Mouse (Mus musculus) C2C12 (cell line): ENCODE data around the gene Adgrd1. TPM values are rescaled to one million over a fixed set of nuclear protein-coding genes. Genes with fewer than 3 reads are reported as not detected.

Experiments
- H3K27me3 ChIP-seq: one replicate; pipeline ENCODE4 v1.6.1; 2011; ENCODE audit not compliant: control insufficient read depth, insufficient read depth, insufficient read length
- H3K36me3 ChIP-seq: one replicate; pipeline ENCODE4 v1.6.1; 2011; ENCODE audit not compliant: control insufficient read depth, insufficient read depth
- H3K4me3 ChIP-seq: one replicate; pipeline ENCODE4 v1.5.1; 2011; ENCODE audit warnings: mild to moderate bottlenecking, control low read depth; ENCODE audit not compliant: poor library complexity, insufficient read depth, severe bottlenecking
- H3K79me2 ChIP-seq: one replicate; pipeline ENCODE4 v1.6.1; 2011; ENCODE audit not compliant: control insufficient read depth, insufficient read depth
- H3K79me3 ChIP-seq: one replicate; pipeline ENCODE4 v1.6.1; 2011; ENCODE audit warnings: low read depth, control low read depth
- H3ac ChIP-seq: one replicate; pipeline ENCODE3; 2011; ENCODE audit warnings: low read depth; ENCODE audit not compliant: control insufficient read depth, insufficient read length
- CEBPB ChIP-seq: IDR thresholded peaks from one replicate; pipeline ENCODE4 v1.6.1; 2011; ENCODE audit warnings: low read depth, mild to moderate bottlenecking, control low read depth, moderate library complexity
- CTCF ChIP-seq: IDR thresholded peaks from one replicate; pipeline ENCODE4 v1.5.1; 2011; ENCODE audit not compliant: control insufficient read depth, insufficient read depth, insufficient read length
- FOSL1 ChIP-seq: IDR thresholded peaks from one replicate; pipeline ENCODE4 v1.8.0; 2011; ENCODE audit warnings: mild to moderate bottlenecking, low read length; ENCODE audit not compliant: poor library complexity, insufficient read depth, severe bottlenecking
- MAX ChIP-seq: IDR thresholded peaks from one replicate; pipeline ENCODE4 v1.6.1; 2011; ENCODE audit warnings: mild to moderate bottlenecking, control low read depth
- MYOD1 ChIP-seq: IDR thresholded peaks from one replicate; pipeline ENCODE4 v1.6.1; 2011; ENCODE audit warnings: low read depth; ENCODE audit not compliant: control insufficient read depth, insufficient read length
- MYOG ChIP-seq: IDR thresholded peaks from one replicate; pipeline ENCODE4 v1.6.1; 2011; ENCODE audit not compliant: control insufficient read depth, insufficient read length; ENCODE audit errors: extremely low read depth
- USF1 ChIP-seq: IDR thresholded peaks from one replicate; pipeline ENCODE4 v1.6.1; 2011; ENCODE audit warnings: low read depth, mild to moderate bottlenecking, control low read depth, moderate library complexity
- polyA plus RNA-seq: library from polyadenylated mRNA; unstranded; fragments of >200 nt; fragmentation: generic; extraction: Trizol; gene quantifications from one replicate; pipeline ENCODE4 v1.2.1, GENCODE M21; 2012; ENCODE audit warnings: missing spikeins

The Adgrd1 gene
- polyA plus RNA-seq, 1 experiment, result 0.04 TPM

DNA sequence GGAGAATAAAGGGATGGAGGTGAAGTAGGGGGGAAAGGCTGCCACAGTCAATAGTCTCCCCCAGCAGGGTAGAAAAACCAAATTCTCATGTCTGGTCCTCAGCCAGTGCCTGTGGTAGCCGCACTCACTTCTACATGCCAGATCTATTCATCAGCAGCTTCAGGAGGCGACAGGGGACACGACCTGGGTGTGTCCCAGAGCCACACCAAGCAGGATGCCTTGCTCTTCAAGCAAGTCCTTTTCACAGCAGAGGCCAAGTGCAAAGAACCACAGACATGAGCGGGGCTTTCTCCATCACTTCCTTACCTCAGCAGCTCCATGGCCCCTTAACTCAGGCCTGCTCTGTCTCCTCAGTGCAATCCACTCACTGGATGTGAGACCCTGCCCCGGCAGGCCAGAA, 147.8 kb downstream of the Adgrd1 start:
- H3K36me3 ChIP-seq, result no peaks in the 10 kb centered on the region
- no peak overlapping the region for H3ac ChIP-seq
- no peaks in the 10 kb centered on the region for H3K79me2 ChIP-seq
- no peaks in the 10 kb centered on the region for H3K79me3 ChIP-seq
- peaks cover 3% of the 10 kb centered on the region for H3K27me3 ChIP-seq
- TF ChIP-seq USF1 (no peak), CEBPB (no peak), CTCF (no peak), MAX (no peak), MYOD1 (no peak), MYOG (no peak), FOSL1 (no peak)
- H3K4me3 ChIP-seq, result no peak overlapping the region

DNA sequence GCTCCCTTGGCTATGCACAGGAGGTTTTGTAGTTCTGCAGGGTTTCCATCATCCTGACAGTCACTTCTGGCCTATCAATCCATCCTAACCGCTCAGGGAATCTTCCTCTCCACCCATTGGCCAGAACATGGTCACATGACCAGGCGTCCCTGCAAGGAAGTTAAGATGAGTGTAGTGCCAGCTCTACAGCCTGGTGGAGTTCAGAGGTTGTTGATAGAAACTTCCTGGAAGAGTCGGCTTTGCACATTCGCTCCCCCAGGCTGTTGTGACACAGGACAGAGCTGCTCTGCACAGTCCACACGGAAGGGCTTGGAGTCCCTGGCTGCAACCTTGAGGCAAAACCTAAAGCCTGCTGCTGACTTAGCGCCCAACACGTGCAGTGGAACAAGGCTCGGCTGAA, 152.5 kb downstream of the Adgrd1 start:
- TF ChIP-seq USF1 (peak; percentile 67), MAX (no peak), MYOD1 (no peak), MYOG (no peak), CEBPB (no peak), CTCF (no peak)
- H3K79me2 ChIP-seq, result no peaks in the 10 kb centered on the region
- H3K79me3 ChIP-seq, result no peaks in the 10 kb centered on the region
- no peaks in the 10 kb centered on the region for H3K36me3 ChIP-seq
- peaks cover 9% of the 10 kb centered on the region for H3K27me3 ChIP-seq
- H3ac ChIP-seq, result no peak overlapping the region
- no peak overlapping the region for H3K4me3 ChIP-seq

Other genes with a start within 250 kb of the Adgrd1 start
- gene Rimbp2, start 143.3 kb upstream of the Adgrd1 start, polyA plus RNA-seq, result not detected
- 24.1 TPM for gene Stx2, start 88.2 kb upstream of the Adgrd1 start, polyA plus RNA-seq
- 738 TPM for gene Ran, start 76.7 kb upstream of the Adgrd1 start, polyA plus RNA-seq